Mouse (Mus musculus) forebrain, postnatal 0 days (tissue): ENCODE results near the gene Ces1a. TPM values are rescaled to one million over a fixed set of nuclear protein-coding genes. Genes with fewer than 3 reads are reported as not detected.

Source experiments
- ATAC-seq: fragments of 200-750 bp; cut with Nextera tagmentation; 2 replicates; pipeline ENCODE4 v1.8.0; 2017; ENCODE audit warnings: mild to moderate bottlenecking, moderate library complexity
- DNase-seq: peaks from one replicate; pipeline ENCODE4 v3.0.0-alpha.2; 2015
- H3K27ac ChIP-seq: fragments of 300-500 bp; sonication (generic); 2 replicates; pipeline ENCODE4 v1.5.1; 2014; ENCODE audit warnings: low read depth, mild to moderate bottlenecking, antibody characterized with exemption, low read length, moderate library complexity, mixed read lengths
- H3K27me3 ChIP-seq: fragments of 300-500 bp; sonication (generic); 2 replicates; pipeline ENCODE4 v1.6.1; 2014; ENCODE audit warnings: mild to moderate bottlenecking, low read length, mixed read lengths; ENCODE audit not compliant: insufficient read depth
- H3K36me3 ChIP-seq: fragments of 300-500 bp; sonication (generic); 2 replicates; pipeline ENCODE4 v1.6.1; 2014; ENCODE audit warnings: mild to moderate bottlenecking, moderate library complexity; ENCODE audit not compliant: insufficient read depth
- H3K4me1 ChIP-seq: fragments of 300-500 bp; sonication (generic); 2 replicates; pipeline ENCODE4 v1.6.1; 2014; ENCODE audit warnings: antibody characterized with exemption; ENCODE audit not compliant: insufficient read depth
- H3K4me2 ChIP-seq: fragments of 300-500 bp; sonication (generic); 2 replicates; pipeline ENCODE4 v1.6.1; 2014; ENCODE audit warnings: low read depth, mild to moderate bottlenecking, moderate library complexity
- H3K4me3 ChIP-seq: fragments of 300-500 bp; sonication (generic); 2 replicates; pipeline ENCODE4 v1.5.1; 2014; ENCODE audit warnings: low read depth, low read length, mixed read lengths
- H3K9ac ChIP-seq: fragments of 300-500 bp; sonication (generic); 2 replicates; pipeline ENCODE4 v1.6.1; 2014; ENCODE audit warnings: mild to moderate bottlenecking
- H3K9me3 ChIP-seq: fragments of 300-500 bp; sonication (generic); 2 replicates; pipeline ENCODE4 v1.6.1; 2016; ENCODE audit warnings: low read length
- CTCF ChIP-seq: sonication (generic); IDR thresholded peaks from 2 replicates; pipeline ENCODE4 v1.5.1; 2016; ENCODE audit warnings: antibody characterized with exemption, control low read depth, low read depth
- WGBS: fragments of 180-500 bp; shearing (Covaris S2); extraction: QIAGEN DNeasy Blood & Tissue Kit; methylation state at CpG from one replicate; pipeline ENCODE4 v1.1.7; 2014; 5-methylcytosine and 5-hydroxymethylcytosine counted together
- polyA plus RNA-seq: library from polyadenylated mRNA; unstranded; fragments of >200 nt; fragmentation: Nextera tagmentation; extraction: Ambion mirVana; gene quantifications from 2 replicates; pipeline ENCODE4 v1.2.1, GENCODE M21; 2015
- total RNA-seq: library from RNA; depleted of rRNA; stranded (reverse); fragments of >200 nt; gene quantifications from 2 replicates; pipeline ENCODE4 v1.2.3, GENCODE M21; 2014; rRNA removed

Ces1a gene
- total RNA-seq (not detected in 2 replicates), polyA plus RNA-seq (not detected in 2 replicates)

DNA sequence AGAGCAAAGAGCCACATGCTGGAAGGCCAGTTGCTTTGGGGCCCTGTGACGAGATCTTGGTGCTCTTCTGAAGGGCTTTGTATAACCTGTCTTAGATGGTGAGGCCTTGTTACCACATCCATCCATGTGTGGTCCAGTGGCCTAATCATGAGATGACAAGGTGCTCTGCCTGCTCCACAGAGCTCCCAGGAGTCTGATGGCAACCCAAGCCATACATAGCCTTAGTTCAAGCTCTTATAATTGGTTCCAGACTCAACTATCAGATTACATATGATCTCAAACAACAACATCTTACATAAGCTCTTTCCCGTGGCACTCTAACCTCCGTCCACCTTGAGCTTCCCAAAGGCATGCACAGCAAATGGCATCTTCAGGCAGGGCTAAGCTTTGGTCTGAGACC is at the start of gene Ces1a:
Ces1a (minus strand) TSS at position 101 of the 400 bp plus-strand sequence.
- no peak for TF ChIP-seq CTCF
- no peak within 1 kb of the TSS for H3K4me3 ChIP-seq
- WGBS = 88% methylated on average over 3 of the region's 3 CpGs

DNA sequence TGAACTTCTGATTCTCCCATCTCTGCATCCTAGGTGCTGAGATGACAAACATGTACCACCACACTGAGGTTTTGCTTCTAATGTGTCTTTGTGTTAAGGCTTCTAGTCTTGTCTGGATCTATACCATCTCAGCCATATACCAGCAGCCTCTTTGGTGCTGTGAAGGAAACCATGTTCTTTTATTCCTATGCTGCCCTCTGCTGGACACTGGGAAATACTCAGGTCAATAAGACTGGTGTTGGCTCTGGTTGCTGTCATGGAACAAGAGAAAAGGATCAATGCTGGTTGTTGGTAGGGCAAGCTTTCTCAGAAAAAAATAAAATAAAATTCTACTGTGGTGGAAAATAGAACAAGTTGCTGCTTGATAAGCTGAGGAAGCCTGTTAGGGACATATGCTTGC is 47.4 kb upstream of the Ces1a start:
- Histone ChIP-seq H3K36me3 (no peaks in the 10 kb centered on the region), H3K9ac (no peak overlapping the region), H3K27me3 (no peaks in the 10 kb centered on the region), H3K4me2 (no peak overlapping the region), H3K4me1 (no peaks in the 10 kb centered on the region), H3K4me3 (no peak overlapping the region), H3K27ac (no peak overlapping the region), H3K9me3 (no peaks in the 10 kb centered on the region)
- DNase-seq = peak; percentile 60
- ATAC-seq = no peak
- peak; percentile 68 for TF ChIP-seq CTCF

More for the DNA sequence above, at the start of gene Ces1a:
- H3K9ac ChIP-seq = no peak within 1 kb of the TSS
- no peaks in the 10 kb centered on the region for H3K4me1 ChIP-seq
- no peak for DNase-seq
- H3K27me3 ChIP-seq = no peaks in the 10 kb centered on the region
- no peak within 1 kb of the TSS for H3K4me2 ChIP-seq
- no peak within 1 kb of the TSS for H3K27ac ChIP-seq
- no peaks in the 10 kb centered on the region for H3K36me3 ChIP-seq
- no peaks in the 10 kb centered on the region for H3K9me3 ChIP-seq
- ATAC-seq = no peak

DNA sequence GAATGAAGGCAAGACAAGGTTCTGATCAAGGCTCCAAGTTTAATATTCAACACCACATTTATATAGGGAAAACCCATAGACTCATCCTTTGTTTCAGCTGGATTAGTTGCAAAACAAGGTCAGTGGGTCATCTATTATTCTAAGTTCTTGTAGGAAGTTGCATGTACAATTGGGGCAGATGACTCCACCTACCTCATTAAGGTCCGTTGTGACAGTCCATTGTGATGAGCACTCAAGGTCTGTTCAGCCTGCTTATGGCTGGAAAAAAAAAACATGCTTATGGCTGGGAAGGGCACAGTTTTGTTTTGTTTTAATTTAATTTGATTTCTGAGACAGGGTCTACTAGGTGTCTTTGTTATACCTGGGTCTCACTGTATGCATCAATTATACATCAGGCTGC is 43.3 kb upstream of the Ces1a start:
- H3K27ac ChIP-seq = no peak overlapping the region
- H3K4me3 ChIP-seq = no peak overlapping the region
- H3K36me3 ChIP-seq = no peaks in the 10 kb centered on the region
- H3K9ac ChIP-seq = no peak overlapping the region
- no peaks in the 10 kb centered on the region for H3K9me3 ChIP-seq
- WGBS = 38% methylated on average over 1 of the region's 1 CpGs
- no peak for DNase-seq
- H3K4me1 ChIP-seq = no peaks in the 10 kb centered on the region
- no peak for ATAC-seq
- TF ChIP-seq CTCF = no peak
- no peak overlapping the region for H3K4me2 ChIP-seq
- no peaks in the 10 kb centered on the region for H3K27me3 ChIP-seq

DNA sequence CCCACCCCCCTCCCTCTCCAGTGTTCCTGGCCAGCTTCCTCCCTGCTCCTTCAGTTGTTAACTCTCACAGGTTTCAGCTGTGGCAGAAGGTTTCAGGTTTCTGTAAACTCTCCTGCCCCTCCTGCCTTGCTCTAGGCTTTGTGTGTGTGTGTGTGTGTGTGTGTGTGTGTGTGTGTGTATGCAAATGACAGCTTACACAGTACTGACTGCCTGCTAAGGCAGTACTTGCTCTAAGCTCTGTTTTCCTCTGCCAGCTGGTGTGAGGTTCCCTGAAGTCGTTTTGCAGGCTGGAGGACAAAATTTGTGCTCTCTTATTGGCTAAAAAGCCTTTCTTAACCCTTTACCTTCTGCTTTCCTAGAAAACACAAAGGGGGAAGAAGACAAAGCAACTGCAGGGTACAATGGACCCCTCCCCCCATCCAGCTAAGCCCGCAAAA is 40.7 kb upstream of the Ces1a start:
- H3K4me2 ChIP-seq = no peak overlapping the region
- H3K9ac ChIP-seq = no peak overlapping the region
- H3K27ac ChIP-seq = no peak overlapping the region
- DNase-seq (peak; percentile 12), ATAC-seq (peak; percentile 66)
- no peak overlapping the region for H3K4me3 ChIP-seq
- no peaks in the 10 kb centered on the region for H3K27me3 ChIP-seq
- WGBS = 0% methylated on average over 2 of the region's 2 CpGs
- TF ChIP-seq CTCF = no peak
- H3K4me1 ChIP-seq = no peaks in the 10 kb centered on the region
- H3K36me3 ChIP-seq = no peaks in the 10 kb centered on the region
- no peaks in the 10 kb centered on the region for H3K9me3 ChIP-seq

DNA sequence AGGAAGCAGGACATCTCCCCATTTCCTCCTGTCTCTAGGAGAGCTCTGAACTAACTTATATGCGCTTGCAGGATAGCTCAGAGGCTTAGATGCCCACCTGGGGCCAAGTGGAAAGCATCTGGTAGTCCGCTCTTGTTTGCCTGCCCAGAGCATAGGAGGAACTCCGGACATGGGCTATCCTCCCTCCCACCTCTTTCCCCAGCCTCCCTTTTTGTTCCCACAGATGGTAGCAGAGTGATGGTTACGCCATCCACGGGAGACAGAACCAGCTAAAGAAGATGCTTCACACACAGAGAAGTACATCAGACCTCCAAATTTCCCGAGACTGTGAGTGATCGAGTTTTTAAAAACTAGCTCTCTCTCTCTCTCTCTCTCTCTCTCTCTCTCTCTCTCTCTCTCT is 40.2 kb upstream of the Ces1a start:
- no peaks in the 10 kb centered on the region for H3K36me3 ChIP-seq
- H3K27me3 ChIP-seq = no peaks in the 10 kb centered on the region
- no peak overlapping the region for H3K27ac ChIP-seq
- no peak overlapping the region for H3K4me2 ChIP-seq
- H3K9me3 ChIP-seq = no peaks in the 10 kb centered on the region
- H3K4me3 ChIP-seq = no peak overlapping the region
- H3K9ac ChIP-seq = no peak overlapping the region
- ATAC-seq (no peak), DNase-seq (no peak)
- WGBS = 27% methylated on average over 7 of the region's 7 CpGs
- TF ChIP-seq CTCF = no peak
- no peaks in the 10 kb centered on the region for H3K4me1 ChIP-seq

DNA sequence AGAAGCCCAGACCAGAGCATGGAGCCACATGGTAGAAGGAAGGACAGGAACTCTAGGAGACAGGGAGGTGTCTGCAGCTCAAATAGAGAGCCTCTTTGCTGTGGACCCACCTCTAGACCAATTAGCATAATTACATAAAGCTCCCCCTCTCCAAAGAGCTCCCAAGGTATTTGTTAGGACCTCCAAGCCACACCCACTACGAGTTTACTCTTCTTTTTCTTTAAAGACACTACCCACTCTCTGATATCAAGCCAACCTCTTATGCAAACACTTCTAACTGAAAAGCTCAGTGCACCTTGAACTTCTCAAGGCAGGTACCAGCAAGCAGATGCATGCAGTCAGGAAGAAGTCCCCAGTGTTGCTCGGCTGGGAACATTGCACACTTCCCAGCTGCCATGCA is 31.9 kb upstream of the Ces1a start, which contains the start of gene Ces1b:
Ces1b (minus strand) TSS at position 131 of the 400 bp plus-strand sequence.
- no peak within 1 kb of the TSS for H3K4me3 ChIP-seq
- H3K36me3 ChIP-seq = no peaks in the 10 kb centered on the region
- WGBS = 69% methylated on average over 2 of the region's 2 CpGs
- no peaks in the 10 kb centered on the region for H3K9me3 ChIP-seq
- H3K9ac ChIP-seq = no peak within 1 kb of the TSS
- DNase-seq (no peak), ATAC-seq (no peak)
- H3K4me1 ChIP-seq = no peaks in the 10 kb centered on the region
- H3K27ac ChIP-seq = no peak within 1 kb of the TSS
- no peak for TF ChIP-seq CTCF
- H3K27me3 ChIP-seq = no peaks in the 10 kb centered on the region
- no peak within 1 kb of the TSS for H3K4me2 ChIP-seq

DNA sequence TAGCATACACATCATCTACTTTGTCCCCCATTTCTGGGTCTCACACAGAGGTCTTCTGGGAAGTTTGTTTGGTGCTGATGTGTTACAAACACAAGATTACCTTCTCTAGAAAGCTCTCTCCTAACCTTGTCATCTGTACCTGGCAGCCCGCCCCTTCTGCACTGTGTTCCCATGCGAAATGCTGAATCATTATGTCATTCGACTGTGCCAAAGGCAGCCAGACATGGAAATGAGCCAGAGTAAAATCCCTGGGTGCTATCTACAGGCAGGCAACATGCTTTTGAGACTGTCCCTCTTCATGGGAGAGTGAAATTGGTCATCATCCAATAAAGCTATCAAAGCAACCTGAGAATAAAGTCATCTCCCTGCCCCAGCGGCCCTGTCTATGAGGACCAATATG is 27.3 kb upstream of the Ces1a start:
- Histone ChIP-seq H3K27ac (no peak overlapping the region), H3K9ac (no peak overlapping the region), H3K27me3 (no peaks in the 10 kb centered on the region), H3K4me2 (no peak overlapping the region), H3K4me1 (no peaks in the 10 kb centered on the region), H3K36me3 (no peaks in the 10 kb centered on the region), H3K4me3 (no peak overlapping the region), H3K9me3 (no peaks in the 10 kb centered on the region)
- ATAC-seq = no peak
- no peak for DNase-seq
- TF ChIP-seq CTCF = no peak
- whole genome bisulfite sequencing = 79% methylated on average over 4 of the region's 4 CpGs
